ENCODE assay signal across 17 mouse cellular contexts in genomic region chr17:87160270-87160669, GRCm38 (mm10).
"Had no signal": no experiment of that assay in that cellular context is flagged by ENCODE, and none has a peak within 500 bp of the region (broad histone marks: within the 10 kb centered on the region; RNA-seq: fewer than 3 reads in every experiment).

No protein-coding gene starts in this region.

- H3K4me2 ChIP-seq: lung, embryonic 15.5 days; midbrain, embryonic 11.5 days; midbrain, embryonic 13.5 days; midbrain, embryonic 15.5 days; neural tube, embryonic 12.5 days; stomach, embryonic 15.5 days had no signal

- ATAC-seq: liver, postnatal 0 days; lung, postnatal 0 days; midbrain, embryonic 13.5 days; midbrain, embryonic 15.5 days had no signal

- H3K4me1 ChIP-seq: midbrain, embryonic 13.5 days; midbrain, embryonic 15.5 days; neural tube, embryonic 12.5 days; stomach, embryonic 15.5 days had no signal

- H3K36me3 ChIP-seq: lung, embryonic 15.5 days; midbrain, embryonic 13.5 days; midbrain, embryonic 15.5 days; neural tube, embryonic 12.5 days; stomach, embryonic 15.5 days had no signal

- H3K4me3 ChIP-seq: lung, embryonic 15.5 days; megakaryocyte, embryonic 14.5 days; midbrain, embryonic 13.5 days; midbrain, embryonic 15.5 days; neural tube, embryonic 12.5 days; stomach, embryonic 15.5 days had no signal

- DNase-seq: liver, postnatal 0 days; lung, adult 2 months; lung, postnatal 14 days; lung, postnatal 36 days; right cerebral cortex, postnatal 14 days; thymus, adult 2 months; thymus, postnatal 36 days had no signal

- H3K27ac ChIP-seq: lung, embryonic 15.5 days; macrophage; midbrain, embryonic 13.5 days; midbrain, embryonic 15.5 days; neural tube, embryonic 12.5 days; stomach, embryonic 15.5 days; stomach, postnatal 0 days had no signal

- H3K27me3 ChIP-seq: lung, embryonic 15.5 days; midbrain, embryonic 13.5 days; midbrain, embryonic 15.5 days; neural tube, embryonic 12.5 days; stomach, embryonic 15.5 days had no signal

- H3K9ac ChIP-seq: liver, postnatal 0 days; lung, embryonic 15.5 days; midbrain, embryonic 13.5 days; midbrain, embryonic 15.5 days; neural tube, embryonic 12.5 days; stomach, embryonic 15.5 days had no signal

- H3K9me3 ChIP-seq: lung, embryonic 15.5 days; midbrain, embryonic 13.5 days; midbrain, embryonic 15.5 days; neural tube, embryonic 12.5 days; stomach, embryonic 15.5 days had no signal
